Mouse (Mus musculus) cerebellum, adult 9-10 months (tissue): Measurements from ENCODE around the gene Fut4.

ENCODE experiments used
- DNase-seq: peaks from one replicate; pipeline ENCODE4 v3.0.0; 2022

Gene Fut4

DNA sequence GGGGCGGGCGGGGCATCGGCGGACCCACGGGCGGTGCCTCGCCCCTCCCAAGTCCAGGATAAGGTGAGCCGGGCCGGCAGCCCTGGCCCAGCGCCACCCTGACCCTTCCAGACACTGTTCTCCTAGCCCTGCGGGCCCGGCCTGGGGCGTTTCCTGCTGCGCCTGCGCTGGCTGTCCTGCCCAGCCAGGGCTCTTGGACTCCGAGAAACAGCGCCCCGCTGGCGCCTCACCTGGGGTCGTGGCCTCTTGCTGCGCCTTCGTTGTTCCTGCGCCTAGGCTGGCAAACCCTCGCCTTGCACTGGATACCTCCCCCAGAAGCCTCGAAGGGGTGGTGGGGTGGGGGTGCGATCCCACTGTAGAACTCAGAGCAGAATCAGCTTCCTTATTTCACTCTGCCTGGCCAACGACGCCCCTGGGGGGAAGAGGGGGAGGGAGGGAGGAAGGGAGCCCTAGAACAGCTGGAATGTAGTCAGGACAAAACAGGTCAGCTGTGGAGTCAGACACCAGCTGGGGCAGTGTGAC lies at the start of gene Fut4:
Gene Fut4 (minus strand): TSS at position 393 of the 522 bp plus-strand sequence.
- DNase-seq = no peak

DNA sequence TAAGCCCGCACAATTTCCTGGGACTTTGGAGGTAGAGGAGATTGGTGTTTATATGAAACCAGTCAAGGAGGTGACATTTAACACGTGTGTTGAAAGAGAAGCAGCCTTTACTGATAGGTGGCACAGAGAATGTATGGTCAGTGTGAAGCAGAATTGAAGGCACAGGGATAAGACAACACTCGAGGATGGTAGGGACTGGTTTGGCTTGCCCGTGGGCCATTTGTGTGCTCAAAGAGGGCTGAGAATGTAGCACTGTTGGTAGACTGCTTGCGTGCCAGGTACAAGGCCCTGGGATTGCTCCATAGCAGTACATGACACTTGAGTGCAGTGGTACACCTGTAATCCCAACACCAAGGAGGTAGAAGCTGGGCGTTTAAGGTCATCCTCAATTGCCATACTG lies 35.2 kb upstream of the Fut4 start:
- DNase-seq = no peak

DNA sequence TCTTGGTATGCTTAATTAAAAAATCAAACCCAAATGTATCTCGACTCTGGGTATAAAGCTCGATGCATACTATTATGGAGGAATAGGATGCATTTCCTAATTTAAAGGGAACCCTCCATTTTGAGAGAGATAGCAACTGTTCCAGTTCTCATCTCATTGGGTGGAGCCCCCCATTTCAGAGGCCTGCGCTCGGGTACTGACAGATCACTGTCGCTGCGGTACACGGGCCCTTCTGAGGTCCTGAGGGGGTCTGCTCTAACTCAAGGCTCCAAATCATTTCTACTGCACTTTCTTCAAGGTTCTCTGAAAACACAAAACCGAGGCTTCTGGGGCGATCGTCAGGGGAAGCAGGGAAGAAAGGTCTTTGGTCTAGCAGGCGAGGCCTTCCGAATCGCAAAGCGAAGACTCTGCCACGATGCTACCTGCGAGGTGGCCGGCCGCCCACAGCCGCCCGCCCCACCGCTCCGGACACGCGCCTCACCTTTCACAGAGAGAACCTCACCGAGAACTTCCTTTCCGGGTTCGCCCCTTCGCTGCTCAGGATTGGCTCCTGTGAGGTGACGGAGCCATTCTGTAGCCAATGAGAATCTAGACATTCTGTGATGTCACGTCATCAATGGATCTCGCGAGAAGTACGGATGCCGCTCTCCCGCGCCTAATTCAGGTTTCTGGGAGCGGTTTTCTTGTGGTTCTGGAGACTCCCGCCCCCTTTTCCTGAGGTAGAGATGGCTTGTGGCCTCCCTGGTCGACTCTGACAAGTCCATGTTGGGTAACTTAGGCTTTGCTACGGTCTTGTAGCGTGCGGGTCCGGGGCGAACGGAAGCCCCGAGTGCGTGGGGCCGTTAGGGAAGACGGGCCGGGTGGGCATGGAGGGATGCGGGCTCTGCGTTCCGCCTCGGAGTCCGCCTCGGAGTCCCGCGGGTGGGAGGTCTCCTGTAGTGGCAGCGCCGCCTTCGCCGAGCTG lies 32.1 kb upstream of the Fut4 start, which contains the start of the genes Mre11a and Ankrd49:
Gene Mre11a (plus strand): TSS at position 616 of the 964 bp plus-strand sequence.
Gene Ankrd49 (minus strand): TSS at position 818 of the 964 bp plus-strand sequence.
- peak; percentile 97 for DNase-seq

DNA sequence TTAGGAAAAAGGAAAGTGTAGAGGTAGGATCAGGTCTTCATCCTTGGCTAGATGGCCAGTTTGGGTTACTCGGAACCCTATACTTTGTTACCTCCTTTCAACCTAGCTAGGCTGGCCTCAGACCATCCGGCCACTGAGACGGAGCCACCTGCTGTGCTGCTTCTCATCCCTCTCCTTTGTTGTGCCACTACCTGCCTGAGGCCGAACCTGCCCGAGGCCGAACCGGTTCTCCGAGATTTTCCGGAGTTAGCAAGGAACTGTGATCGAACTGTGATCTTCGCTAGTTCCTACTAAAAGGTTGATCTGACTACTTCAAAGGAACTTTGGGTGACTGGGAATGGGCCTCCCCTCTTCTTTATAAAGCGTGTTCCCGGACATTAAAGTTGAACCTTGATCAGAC lies 26.1 kb upstream of the Fut4 start:
- DNase-seq = no peak

DNA sequence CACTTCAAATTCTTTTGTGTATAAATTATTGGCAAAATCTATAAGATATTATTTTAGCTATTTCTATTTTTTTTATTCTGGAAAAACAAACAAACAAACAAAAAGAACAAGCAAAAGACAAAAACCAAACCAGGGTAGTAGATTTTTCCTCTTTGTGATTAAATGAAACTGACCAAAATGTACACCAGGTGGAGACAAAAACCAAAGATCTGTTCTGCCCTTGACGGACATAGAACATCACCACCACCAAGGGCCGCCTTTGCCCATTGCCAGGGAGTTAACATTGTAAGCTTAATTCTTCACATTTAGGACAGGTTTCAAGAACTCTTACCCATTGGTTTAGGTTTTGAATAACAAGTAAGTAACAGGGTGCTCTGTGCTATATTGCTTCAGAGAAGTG lies 21.6 kb upstream of the Fut4 start:
- no peak for DNase-seq

DNA sequence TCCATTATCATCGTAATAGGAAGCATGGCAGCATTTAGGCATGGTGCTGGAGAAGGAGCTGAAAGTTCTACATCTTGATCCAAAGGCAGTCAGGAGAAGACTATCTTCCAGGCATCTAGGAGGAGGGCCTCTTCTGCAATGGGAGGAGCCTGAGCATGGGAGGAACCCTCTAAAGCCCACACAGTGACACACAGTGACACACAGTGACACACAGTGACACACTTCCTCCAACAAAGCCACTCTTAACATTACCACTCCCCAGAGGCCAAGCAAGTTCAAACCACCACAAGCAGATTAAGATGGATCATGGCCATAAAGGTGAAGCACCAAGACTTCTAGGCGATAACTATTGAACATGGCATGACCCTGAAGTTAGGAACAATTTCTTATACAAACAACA lies 19.9 kb upstream of the Fut4 start:
- no peak for DNase-seq

DNA sequence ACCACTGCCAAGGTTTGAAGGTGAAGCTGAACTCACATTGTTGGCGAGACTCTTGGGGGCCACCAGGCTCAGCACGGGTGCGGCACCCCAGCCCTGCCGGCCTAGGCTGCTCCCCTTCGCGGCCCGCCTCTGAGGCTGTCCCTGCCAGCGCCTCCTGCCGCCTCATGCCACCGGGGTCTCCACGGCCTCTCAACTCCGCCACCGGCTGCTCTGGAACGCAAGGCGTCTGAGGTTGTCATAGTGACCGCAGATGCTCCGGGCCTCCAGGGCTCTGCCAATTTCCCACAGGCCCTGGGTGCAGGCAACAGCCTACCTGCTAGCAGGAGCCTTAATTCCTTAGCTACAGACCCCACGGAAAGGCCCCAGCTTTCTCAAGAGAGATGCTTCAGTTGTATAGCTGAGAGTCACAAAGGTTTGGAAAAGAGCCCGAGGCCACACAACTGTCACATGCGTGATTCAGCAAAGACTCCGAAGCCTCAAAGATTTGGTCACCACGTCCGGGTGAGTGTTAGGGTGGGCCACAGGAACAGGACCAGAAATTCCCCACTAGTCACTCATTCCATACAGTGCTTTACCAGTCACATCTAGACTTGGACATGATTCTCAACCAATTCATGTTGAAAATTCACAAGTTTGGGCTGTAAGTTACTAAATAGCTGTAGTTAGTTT lies 18.7 kb upstream of the Fut4 start, which contains the start of gene 1700012B09Rik:
Gene 1700012B09Rik (minus strand): TSS at position 228 of the 669 bp plus-strand sequence.
- DNase-seq = no peak

DNA sequence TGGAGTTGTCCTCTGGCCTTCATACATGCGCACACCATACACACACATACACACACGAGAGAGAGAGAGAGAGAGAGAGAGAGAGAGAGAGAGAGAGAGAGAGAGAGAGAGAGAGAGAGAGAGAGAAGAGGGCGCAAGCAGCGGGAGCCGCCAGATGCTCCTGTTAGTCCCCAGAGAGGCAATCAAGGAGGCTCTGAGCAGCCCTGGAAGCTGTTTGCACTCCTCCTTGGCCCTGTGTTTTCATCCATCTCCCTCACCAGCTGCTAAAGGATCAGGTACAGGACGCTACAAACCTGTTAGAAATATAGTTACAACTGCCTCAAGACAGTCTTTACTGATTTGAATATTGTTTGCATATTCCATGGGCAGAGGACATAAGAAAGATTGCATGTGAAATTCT lies 17.6 kb upstream of the Fut4 start:
- DNase-seq = no peak

DNA sequence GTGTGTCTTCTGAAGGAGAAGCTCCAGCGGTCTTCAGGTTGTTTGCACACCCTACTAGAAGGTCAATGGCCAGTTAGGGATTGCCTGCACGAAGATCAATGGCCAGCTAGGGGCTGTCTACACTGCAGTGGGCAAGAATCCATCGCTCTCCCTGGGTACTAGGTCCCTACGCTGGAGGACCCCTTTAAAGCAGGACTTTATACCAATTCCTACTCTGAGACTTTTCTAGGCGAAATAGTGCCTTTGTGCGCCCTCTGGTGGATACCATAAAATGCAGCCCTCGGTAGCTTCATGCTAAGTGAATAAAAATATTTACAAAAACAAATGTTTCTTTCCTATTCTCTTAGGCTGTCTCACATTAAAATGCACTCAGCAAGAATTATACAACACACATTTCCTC lies 12.6 kb upstream of the Fut4 start:
- no peak for DNase-seq

DNA sequence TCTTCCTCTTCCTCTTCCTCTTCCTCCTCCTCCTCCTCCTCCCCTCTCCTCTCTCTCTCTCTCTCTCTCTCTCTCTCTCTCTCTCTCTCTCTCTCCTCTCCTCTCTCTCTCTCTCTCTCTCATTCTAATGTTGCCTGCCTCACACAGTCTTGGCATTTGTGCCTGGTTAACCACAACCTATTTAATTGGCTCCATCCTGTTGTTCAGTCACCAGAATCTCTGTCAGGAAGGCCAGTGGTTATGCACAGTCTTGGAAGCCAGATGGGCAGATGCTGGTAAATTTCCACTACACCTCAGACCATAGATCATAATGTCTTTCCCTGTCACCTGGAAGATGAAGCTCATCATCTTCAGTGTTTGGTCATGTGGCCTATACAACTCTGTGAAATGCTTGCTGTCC lies 7.1 kb upstream of the Fut4 start:
- no peak for DNase-seq

DNA sequence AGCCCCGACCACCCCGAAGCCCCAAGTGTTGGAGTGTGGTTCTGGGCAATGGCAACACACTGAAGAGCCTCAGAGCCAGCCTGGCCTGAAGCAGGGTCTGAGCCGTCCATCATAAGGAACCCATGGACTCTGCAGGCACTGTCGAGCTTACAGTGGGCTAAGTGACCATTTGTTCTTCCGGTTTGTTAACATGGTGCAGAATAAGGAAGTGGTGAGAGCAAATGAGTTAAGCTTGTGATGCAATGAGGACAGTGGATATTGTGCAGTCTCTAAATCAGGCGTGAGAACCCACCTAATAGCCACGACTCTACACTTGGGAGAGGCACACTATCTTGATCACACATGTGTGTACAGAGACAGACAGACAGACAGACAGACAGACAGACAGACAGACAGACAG lies 6.4 kb upstream of the Fut4 start:
- DNase-seq = no peak

DNA sequence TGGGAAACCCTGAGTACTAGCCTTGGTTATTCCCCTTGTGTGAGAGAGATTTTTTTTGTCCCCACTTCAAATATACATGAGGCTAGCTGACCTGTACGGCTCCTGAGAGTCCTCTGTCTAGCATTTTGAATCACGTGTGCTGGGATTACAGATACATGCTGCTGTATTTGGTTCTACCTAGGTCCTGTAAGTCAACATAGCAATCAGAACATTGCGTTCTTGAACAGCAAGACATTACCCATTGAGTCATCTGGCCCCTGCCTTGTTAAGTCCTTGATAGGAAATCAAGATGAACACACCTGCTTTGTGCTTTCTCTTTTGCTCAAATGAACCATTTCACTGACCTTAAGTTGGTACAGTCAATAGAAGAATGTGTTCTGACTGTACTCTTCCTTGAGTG lies 2.3 kb upstream of the Fut4 start:
- DNase-seq = no peak

DNA sequence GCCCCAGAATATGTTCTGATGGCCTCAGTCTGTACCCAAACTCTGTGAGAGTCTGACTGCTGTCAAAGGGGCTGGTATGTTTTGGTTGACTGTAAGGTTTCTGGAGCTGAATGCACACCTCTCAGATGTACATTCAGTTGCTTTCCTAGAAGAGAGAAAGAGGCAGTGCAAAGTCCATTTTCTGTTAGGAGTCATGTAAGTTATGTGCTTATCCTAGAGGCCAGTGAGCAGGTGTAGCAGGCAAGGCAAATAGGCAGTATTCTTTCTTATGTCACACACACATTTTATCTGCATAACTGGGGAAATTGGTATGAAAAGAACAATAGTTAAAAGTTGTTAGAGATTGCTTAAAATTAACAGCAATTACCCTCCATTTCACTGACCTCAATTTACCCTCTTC lies 1.8 kb upstream of the Fut4 start:
- DNase-seq = no peak

DNA sequence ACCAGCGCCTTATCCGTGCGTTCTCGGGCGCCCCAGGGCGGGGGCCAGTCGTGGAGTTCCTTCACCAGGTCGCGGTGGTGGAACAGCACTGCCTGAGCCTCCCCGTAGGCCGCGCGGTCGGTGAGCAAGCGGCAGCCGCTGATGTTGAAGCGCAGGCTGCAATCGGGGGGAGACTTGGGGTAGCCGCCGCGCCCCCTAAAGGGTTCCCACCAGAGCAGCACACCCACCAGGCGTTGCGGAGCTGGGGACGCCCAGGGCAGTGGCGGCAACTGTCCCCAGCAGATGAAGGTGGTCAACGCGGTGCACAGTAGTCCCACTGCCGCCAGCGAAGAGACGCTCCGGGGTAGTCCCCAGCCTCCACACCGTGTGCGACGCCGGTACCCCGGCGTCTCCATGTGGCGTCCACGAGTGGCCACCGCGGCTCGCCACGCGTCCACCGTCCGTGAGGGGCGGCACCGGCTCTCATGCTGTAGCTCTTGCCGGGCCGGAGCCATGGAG lies 641 bp downstream of the Fut4 start:
- DNase-seq = no peak

DNA sequence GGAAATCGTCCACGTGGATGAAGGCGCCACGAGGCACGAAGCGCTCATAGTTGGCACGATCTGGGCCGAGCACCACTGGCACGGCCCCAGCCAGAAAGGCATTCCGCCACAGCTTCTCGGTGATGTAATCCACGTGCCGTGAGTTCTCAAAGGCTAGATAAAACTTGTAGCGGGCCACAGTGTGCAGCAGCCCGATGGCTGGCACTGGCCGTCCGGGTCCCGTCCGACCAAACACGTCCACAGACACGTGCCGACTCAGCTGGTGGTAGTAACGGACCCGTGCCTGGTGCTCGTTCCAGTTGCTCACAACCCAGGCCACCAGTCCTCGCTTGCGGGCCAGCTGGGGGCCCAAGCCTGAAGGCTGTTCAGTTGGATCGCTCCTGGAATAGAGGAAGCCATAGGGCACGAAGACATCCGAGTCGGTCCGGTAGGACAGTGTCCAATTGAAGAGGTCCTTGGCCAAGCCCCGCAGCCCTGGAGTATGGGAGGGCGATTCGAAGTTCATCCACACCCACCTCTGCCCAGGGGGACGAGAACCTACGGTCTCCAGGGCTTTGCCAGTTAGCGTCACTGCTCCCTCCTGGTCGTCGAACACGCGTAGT lies 1.2 kb downstream of the Fut4 start:
- no peak for DNase-seq

DNA sequence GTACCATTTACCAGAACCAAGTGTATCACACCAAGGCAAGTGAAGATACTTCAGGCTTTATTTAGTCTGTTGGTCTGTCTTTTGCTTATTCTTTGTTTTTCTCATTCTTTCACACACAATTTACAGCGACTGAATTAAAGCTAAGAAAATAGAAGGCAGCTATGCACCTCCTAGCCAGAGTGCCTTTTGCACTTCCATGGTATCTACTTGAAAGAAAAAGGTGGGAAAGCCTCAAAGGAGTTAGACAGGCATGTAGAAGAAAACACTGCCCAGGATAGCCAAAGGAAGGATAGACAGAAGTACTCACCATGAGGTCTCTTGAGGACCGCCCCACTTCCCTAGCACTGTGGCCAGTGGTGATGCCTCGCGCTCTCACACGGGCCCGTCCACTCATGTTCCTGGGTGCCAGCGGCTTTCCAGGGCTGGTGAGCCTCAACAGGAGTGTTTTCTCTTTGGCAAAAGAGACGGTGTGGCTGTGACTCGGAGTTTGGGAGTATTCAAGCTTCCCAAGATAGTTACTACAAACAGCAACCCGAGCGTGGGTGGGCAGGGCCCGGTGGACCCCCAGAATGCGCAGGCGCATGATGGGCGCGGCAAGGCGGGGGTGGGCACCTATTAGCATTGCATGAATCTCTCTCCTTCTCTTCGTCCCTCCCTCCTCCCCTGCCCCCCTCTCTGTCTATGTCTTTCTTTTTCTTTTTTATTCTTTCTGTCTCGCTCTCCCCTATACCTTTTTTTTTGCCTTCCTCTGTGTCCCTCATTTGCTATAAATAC lies 11.9 kb downstream of the Fut4 start, which contains the start of gene Piwil4:
Gene Piwil4 (minus strand): TSS at position 583 of the 774 bp plus-strand sequence.
- no peak for DNase-seq

DNA sequence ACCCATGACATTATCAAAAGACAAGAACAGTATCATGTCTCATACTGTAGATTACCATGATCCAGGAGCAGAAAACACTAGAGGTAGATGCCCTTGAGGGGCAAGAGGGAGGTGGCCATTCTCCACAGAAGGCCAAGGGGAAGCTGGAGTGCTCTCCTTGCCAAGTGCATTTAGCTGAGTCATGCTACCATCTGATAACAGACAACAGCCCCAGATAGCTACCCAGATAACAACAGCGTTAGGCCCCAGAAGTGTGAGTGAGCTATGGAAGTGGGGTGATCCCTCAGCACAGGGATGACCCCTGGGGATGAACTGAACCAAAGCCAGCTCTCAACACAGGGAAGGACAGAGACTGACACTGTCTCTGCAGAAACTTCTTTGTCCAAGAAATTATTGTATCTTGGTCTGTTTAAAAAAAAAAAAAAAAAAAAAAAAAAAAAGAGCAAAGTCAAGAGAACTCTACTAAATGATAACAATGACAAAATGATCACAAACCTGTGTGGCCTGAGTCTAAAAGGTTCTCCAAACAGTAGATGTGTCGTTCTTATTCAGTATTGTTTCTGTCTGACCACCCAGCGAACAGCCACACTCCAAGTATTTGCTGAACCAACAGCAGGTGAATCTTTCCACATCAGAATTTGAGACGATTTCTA lies 12.6 kb downstream of the Fut4 start:
- DNase-seq = no peak

DNA sequence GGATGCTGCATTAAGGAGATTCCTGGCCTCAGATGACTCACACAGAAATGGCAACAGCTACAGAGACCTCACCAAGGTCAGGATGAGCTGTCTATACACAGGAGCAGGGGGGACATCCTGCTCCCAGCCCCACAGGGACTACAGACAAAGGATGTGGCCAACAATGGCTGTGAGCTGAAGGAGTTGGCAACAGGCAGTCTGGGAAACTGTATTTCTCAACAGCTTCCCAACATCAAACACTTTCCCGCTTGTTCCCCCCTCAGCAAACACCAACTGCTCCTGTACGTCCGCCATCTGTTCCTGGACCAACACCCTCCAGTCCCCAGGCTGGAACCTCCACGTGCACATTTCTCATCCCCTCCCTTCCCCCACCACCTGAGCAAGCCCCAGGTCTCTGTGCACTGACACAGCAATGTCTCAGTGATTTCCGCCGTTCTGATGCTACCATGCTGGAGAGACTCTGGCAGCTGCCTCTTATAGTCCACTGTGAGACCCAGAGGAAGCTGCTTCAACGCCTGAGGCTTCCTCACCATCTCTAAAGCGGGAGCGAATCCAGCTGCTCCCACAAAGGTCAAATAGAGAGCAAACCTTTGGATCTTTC lies 21.2 kb downstream of the Fut4 start:
- DNase-seq = no peak

DNA sequence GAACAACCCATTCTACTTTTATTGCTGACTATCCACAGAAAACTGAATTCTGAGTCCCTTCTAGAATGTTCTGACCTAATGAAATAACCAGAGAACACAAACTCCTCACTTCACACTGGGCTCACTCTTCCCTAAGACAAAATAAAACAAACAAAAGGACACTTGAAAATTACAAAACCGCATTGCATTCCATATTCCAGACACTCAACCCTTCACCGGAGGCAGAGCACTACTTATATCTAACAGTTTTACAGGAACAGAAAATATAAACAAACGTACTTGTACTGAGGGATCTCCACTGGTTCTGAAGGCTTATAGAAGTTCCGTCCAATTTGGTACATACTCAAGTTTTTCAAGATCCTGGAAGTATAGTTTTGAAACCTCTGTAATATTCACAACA lies 23.8 kb downstream of the Fut4 start:
- DNase-seq = no peak

DNA sequence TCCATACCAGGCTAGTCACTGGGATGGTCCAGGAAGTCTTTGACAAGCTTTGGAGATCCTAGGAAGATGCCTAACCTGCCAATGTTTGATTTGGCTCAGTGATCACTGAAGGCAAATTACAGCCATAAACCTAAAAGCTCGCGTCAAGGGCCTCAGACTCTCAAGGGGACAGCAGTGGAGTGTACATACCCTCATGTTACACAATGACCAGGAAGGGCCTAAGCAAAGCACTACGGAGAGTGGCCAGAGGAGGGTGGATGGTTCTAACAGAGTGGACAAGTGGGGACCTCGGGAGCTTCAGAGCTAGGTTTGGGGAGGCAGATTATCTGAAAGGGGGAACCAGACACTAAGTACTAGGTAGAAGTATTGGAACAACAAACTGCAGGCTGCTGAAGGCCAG lies 25.6 kb downstream of the Fut4 start:
- no peak for DNase-seq

DNA sequence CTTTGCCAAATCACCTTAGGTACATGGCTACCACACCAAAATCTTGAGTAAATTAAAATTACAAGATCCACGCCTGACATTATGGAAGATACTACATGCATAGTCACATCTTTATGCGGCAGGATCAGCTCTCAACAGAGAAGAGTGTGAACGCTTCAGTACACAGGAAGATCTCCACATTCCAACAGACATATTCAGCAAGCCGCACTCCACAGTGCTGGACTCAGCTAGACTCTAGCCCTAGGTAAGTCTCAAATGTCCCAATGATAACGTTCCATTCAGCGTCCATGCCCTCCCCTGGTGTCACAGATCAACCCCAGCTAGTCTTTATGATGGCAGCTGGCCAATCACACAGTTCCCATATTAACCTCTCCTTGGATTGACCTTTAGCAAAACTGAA lies 26.2 kb downstream of the Fut4 start:
- DNase-seq = no peak
